Mouse (Mus musculus) C2C12 (cell line): ENCODE results near the gene Atp1a3.
A peak's percentile ranks its signal among the peaks of the same experiment; 100 is the strongest.

ENCODE experiments used
- CEBPB ChIP-seq: IDR thresholded peaks from one replicate; pipeline ENCODE4 v1.6.1; 2011; ENCODE audit warnings: low read depth, mild to moderate bottlenecking, control low read depth, moderate library complexity
- CTCF ChIP-seq: IDR thresholded peaks from one replicate; pipeline ENCODE4 v1.5.1; 2011; ENCODE audit not compliant: control insufficient read depth, insufficient read depth, insufficient read length
- MAX ChIP-seq: IDR thresholded peaks from one replicate; pipeline ENCODE4 v1.6.1; 2011; ENCODE audit warnings: mild to moderate bottlenecking, control low read depth
- MYOD1 ChIP-seq: IDR thresholded peaks from one replicate; pipeline ENCODE4 v1.6.1; 2011; ENCODE audit warnings: low read depth; ENCODE audit not compliant: control insufficient read depth, insufficient read length

GRCm38 (mm10) chr7:24971972-24972893 lies 33.5 kb downstream of the Atp1a3 start, which contains the start of gene Rabac1:
- TF ChIP-seq MAX (no peak), CTCF (peak; percentile 27), CEBPB (no peak), MYOD1 (no peak)
